Mouse (Mus musculus) C2C12 (cell line): ENCODE results near the gene Gfy.

Experiments used
- CEBPB ChIP-seq: IDR thresholded peaks from one replicate; pipeline ENCODE4 v1.6.1; 2011; ENCODE audit warnings: low read depth, mild to moderate bottlenecking, control low read depth, moderate library complexity
- CTCF ChIP-seq: IDR thresholded peaks from one replicate; pipeline ENCODE4 v1.5.1; 2011; ENCODE audit not compliant: control insufficient read depth, insufficient read depth, insufficient read length
- FOSL1 ChIP-seq: IDR thresholded peaks from one replicate; pipeline ENCODE4 v1.8.0; 2011; ENCODE audit warnings: mild to moderate bottlenecking, low read length; ENCODE audit not compliant: poor library complexity, insufficient read depth, severe bottlenecking
- MAX ChIP-seq: IDR thresholded peaks from one replicate; pipeline ENCODE4 v1.6.1; 2011; ENCODE audit warnings: mild to moderate bottlenecking, control low read depth
- MYOD1 ChIP-seq: IDR thresholded peaks from one replicate; pipeline ENCODE4 v1.6.1; 2011; ENCODE audit warnings: low read depth; ENCODE audit not compliant: control insufficient read depth, insufficient read length
- MYOG ChIP-seq: IDR thresholded peaks from one replicate; pipeline ENCODE4 v1.6.1; 2011; ENCODE audit not compliant: control insufficient read depth, insufficient read length; ENCODE audit errors: extremely low read depth
- USF1 ChIP-seq: IDR thresholded peaks from one replicate; pipeline ENCODE4 v1.6.1; 2011; ENCODE audit warnings: low read depth, mild to moderate bottlenecking, control low read depth, moderate library complexity

GRCm38 (mm10) chr7:45141319-45141718 is 38.0 kb downstream of the Gfy start:
- TF ChIP-seq CTCF = no peak
- TF ChIP-seq FOSL1 = no peak
- TF ChIP-seq MAX = no peak
- TF ChIP-seq USF1 = no peak
- TF ChIP-seq MYOG = no peak
- TF ChIP-seq MYOD1 = no peak
- no peak for TF ChIP-seq CEBPB
